Mouse (Mus musculus) urinary bladder, adult 18-20 months (tissue): ENCODE results near the gene Speer2.

Experiments used
- DNase-seq, 2 experiments: peaks; one replicate each; pipeline ENCODE4 v3.0.0; 2022; ENCODE audit warnings: low spot score in 2 of 2, mixed read lengths in 2 of 2

Gene Speer2

DNA sequence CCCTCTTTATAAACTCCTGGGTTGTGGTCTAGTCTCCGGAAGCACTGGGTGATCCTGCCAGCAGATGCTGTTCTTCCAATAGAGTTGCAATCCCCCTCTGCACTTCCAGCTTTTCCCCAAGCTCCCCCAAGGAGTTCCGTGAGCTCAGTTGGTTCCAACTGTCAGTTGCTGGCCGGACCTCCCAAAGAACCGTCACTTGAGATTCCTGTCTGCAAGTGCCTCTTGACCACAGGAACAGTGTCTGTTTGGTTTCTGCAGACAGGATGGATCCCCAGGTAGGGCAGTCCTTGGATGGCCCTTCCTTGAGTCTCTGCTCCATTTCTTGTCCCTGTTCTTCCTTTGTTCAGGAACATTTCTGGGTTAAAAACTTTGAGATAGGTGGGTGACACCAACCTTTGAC is at the start of gene Speer2:
TSS of gene Speer2 (minus strand) at position 101 of the 400 bp plus-strand sequence.
- no peak for DNase-seq

DNA sequence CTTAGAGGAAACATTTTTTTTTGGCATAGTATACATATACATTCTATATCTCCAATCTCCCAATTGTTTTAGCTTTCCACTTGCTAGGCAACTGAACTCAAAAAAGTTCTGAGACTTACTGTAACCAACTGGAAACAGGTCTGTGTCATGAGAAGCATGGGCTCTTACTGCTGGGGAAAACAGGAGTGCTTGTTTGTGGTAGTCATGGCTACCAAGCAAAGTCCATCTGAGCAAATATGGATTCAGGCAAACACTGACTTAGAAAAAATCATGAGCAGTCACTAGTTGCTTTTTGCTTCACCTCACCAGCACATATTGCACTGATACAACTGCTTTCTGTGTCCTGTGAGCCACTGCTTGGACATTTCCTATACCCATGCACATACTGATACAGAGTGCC is 40.8 kb upstream of the Speer2 start:
- DNase-seq, result no peak

DNA sequence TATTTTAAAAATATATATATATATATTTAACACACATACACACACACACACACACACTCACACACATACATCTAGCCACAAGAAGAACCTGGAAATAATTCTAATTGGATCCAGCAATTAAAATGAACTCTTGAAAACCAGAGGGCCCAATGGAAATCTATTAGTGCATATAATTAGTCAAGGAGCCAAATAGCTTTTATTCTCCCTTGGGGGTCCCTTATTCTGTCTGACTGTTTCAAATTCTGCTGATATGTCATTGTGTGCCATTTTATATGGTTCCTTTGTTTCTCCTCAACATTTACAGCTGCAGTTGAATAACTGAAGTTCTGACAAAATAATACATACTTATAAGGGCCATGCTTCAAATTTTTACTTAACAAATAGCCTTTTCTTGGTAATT is 17.2 kb upstream of the Speer2 start:
- DNase-seq, result no peak

- DNase-seq, result no peak
These were observed 26.9 kb downstream of the Speer2 start for GRCm38 (mm10) chr16:69836628-69837027.

DNA sequence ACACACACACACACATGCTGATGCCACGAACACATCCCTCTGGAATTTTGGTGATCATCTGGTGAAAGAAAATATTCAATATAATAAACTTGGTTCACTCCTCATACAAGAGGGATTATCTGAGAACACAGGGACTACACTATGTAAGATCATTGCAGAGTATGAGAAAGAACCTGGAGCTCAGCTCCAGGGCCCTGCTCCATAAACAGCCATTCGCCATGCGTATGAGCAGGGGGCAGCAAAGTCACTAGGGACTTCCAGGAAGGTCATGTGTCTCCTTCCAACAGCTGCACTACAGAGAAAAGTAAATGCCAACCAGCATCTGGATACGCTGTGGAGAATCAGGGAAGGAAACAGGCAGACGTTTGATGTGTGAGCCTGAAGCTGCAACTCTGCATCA is 49.9 kb downstream of the Speer2 start:
- no peak for DNase-seq
